Mouse (Mus musculus) olfactory bulb, adult 2 months (tissue): ENCODE measurements at regions not wholly inside any gene's neighbourhood (a gene's known extent, or its start where the extent isn't known, plus 50 kb on each side); places are given as distances from the start of the nearest gene placed in this dataset.

ENCODE experiments used
- CTCF ChIP-seq: fragments of 200-500 bp; IDR thresholded peaks from 2 replicates; pipeline ENCODE4 v1.5.1; 2012; ENCODE audit warnings: low read depth, mild to moderate bottlenecking, low read length, moderate library complexity; ENCODE audit not compliant: insufficient read depth
- POLR2A ChIP-seq: fragments of 200-500 bp; IDR thresholded peaks from 2 replicates; pipeline ENCODE4 v1.6.1; 2012; ENCODE audit warnings: mild to moderate bottlenecking, low read depth, low read length, moderate library complexity; ENCODE audit not compliant: insufficient read depth

DNA sequence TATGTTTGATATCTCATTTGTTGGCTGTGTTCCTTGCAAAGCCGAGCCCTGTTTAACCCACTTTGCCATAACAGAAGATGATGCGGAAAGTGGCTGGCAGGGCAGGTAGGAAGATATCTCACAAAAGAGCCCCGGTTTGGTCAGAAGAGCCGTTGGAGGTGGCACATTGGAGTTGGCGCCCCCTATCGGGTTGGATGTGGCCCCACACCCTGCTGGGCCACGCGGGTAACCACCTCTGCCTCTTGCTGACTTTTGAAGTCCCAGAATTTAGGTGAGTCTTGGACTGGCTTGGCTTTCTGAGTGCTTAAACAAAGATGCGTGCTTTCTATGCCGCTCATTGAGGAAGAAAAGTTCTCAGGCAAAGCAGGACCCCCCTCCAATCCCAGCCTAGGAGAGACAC is 56.1 kb downstream of the Gm4791 start:
- TF ChIP-seq CTCF (peak; percentile 21; the same call in 1 of the 2 replicates), POLR2A (no peak)
